Mouse (Mus musculus) B cell, adult 62 days (primary cell): ENCODE measurements around the gene 4930432K21Rik. TPM values are rescaled to one million over a fixed set of nuclear protein-coding genes. Genes with fewer than 3 reads are reported as not detected.

Experiments
- total RNA-seq: library from RNA; stranded (reverse); gene quantifications from 4 replicates; pipeline ENCODE4 v1.2.4, GENCODE M21; 2023

The 4930432K21Rik gene
- total RNA-seq: 1.2 to 1.4 TPM (median 1.3 TPM) in 4 replicates

GRCm38 (mm10) chr8:84147769-84148530 is at the start of gene 4930432K21Rik, which contains the start of gene Cc2d1a:
4930432K21Rik (plus strand) TSS chr8:84148025.
Cc2d1a (minus strand) TSS chr8:84147936.

GRCm38 (mm10) chr8:84104697-84105609 is 42.9 kb upstream of the 4930432K21Rik start, which contains the start of gene Dcaf15:
Dcaf15 (minus strand) TSS chr8:84104768.

GRCm38 (mm10) chr8:84125656-84126055 is 22.2 kb upstream of the 4930432K21Rik start, which contains the start of gene Podnl1:
Podnl1 (plus strand) TSS chr8:84125989.

GRCm38 (mm10) chr8:84185117-84185516 is 37.3 kb downstream of the 4930432K21Rik start, which contains the start of gene Nanos3:
Nanos3 (minus strand) TSS chr8:84185217.

Other genes starting within 250 kb of the 4930432K21Rik start
- 6.7 to 10.1 TPM (median 8.4 TPM) in 4 replicates for gene Adgrl1, start 247.9 kb upstream of the 4930432K21Rik start, total RNA-seq
- 1.3 to 1.7 TPM (median 1.6 TPM) in 4 replicates for gene Gm10644, start 192.8 kb upstream of the 4930432K21Rik start, total RNA-seq
- 8.2 to 11.7 TPM (median 9.8 TPM) in 4 replicates for gene Asf1b, start 192.5 kb upstream of the 4930432K21Rik start, total RNA-seq
- 39.9 to 46.7 TPM (median 43.9 TPM) in 4 replicates for gene Prkaca, start 175.0 kb upstream of the 4930432K21Rik start, total RNA-seq
- 43.8 to 51.9 TPM (median 45.4 TPM) in 4 replicates for gene Samd1, start 150.4 kb upstream of the 4930432K21Rik start, total RNA-seq
- 1.4 to 1.5 TPM in 2 of 4 replicates, not detected in the others for gene 1700067K01Rik, start 146.5 kb upstream of the 4930432K21Rik start, total RNA-seq
- gene 2210011C24Rik, start 135.9 kb upstream of the 4930432K21Rik start, total RNA-seq: not detected in 4 replicates
- gene Palm3, start 126.6 kb upstream of the 4930432K21Rik start, total RNA-seq: not detected in 4 replicates
- 78.5 to 94.8 TPM (median 84.7 TPM) in 4 replicates for gene Il27ra, start 105.4 kb upstream of the 4930432K21Rik start, total RNA-seq
- gene Rln3, start 103.0 kb upstream of the 4930432K21Rik start, total RNA-seq: not detected in 4 replicates
- gene Gm10643, start 82.9 kb upstream of the 4930432K21Rik start, total RNA-seq: 5.6 to 8.3 TPM (median 7.3 TPM) in 4 replicates
- gene Rfx1, start 81.2 kb upstream of the 4930432K21Rik start, total RNA-seq: 99.2 to 107 TPM (median 104 TPM) in 4 replicates
- gene Dcaf15, start 43.3 kb upstream of the 4930432K21Rik start, total RNA-seq: 48.7 to 58.3 TPM (median 52.6 TPM) in 4 replicates
- gene Podnl1, start 22.0 kb upstream of the 4930432K21Rik start, total RNA-seq: 0.20 to 0.24 TPM in 2 of 4 replicates, not detected in the others
- 26.2 to 35.4 TPM (median 28.7 TPM) in 4 replicates for gene Cc2d1a, start 89 bp upstream of the 4930432K21Rik start, total RNA-seq
- gene Nanos3, start 37.2 kb downstream of the 4930432K21Rik start, total RNA-seq: not detected in 4 replicates
- gene Zswim4, start 89.0 kb downstream of the 4930432K21Rik start, total RNA-seq: 28.2 to 33.1 TPM (median 30.3 TPM) in 4 replicates
- gene D8Ertd738e, start 101.7 kb downstream of the 4930432K21Rik start, total RNA-seq: 193 to 242 TPM (median 216 TPM) in 4 replicates
- gene Mri1, start 109.3 kb downstream of the 4930432K21Rik start, total RNA-seq: 29.8 to 39.4 TPM (median 33.4 TPM) in 4 replicates
- gene Ccdc130, start 122.4 kb downstream of the 4930432K21Rik start, total RNA-seq: 18.4 to 24.7 TPM (median 21.0 TPM) in 4 replicates
- gene Cacna1a, start 240.4 kb downstream of the 4930432K21Rik start, total RNA-seq: 0.91 to 3.5 TPM (median 2.1 TPM) in 4 replicates